Mouse (Mus musculus) megakaryocyte, embryonic 14.5 days (primary cell): ENCODE measurements around the gene Hdac4. TPM values are rescaled to one million over a fixed set of nuclear protein-coding genes. Genes with fewer than 3 reads are reported as not detected.

Experiments
- H3K27me3 ChIP-seq: replicated peaks from 2 replicates; pipeline ENCODE3; 2012; ENCODE audit warnings: inconsistent platforms
- H3K36me3 ChIP-seq: replicated peaks from 2 replicates; pipeline ENCODE3; 2012; ENCODE audit warnings: low read length, inconsistent platforms, mixed read lengths
- H3K4me1 ChIP-seq: 2 replicates; pipeline ENCODE4 v1.6.1; 2012; ENCODE audit warnings: inconsistent platforms
- H3K4me3 ChIP-seq: replicated peaks from 2 replicates; pipeline ENCODE3; 2012; ENCODE audit warnings: moderate library complexity, mild to moderate bottlenecking, inconsistent platforms
- H3K9me3 ChIP-seq: 2 replicates; pipeline ENCODE4 v1.6.1; 2012; ENCODE audit warnings: inconsistent platforms
- FLI1 ChIP-seq: IDR thresholded peaks from 2 replicates; pipeline ENCODE4 v1.6.1; 2012; ENCODE audit warnings: low read length, inconsistent platforms, mixed read lengths
- GATA1 ChIP-seq: IDR thresholded peaks from 3 replicates; pipeline ENCODE4 v1.6.1; 2012; ENCODE audit warnings: mixed read lengths, low read length, inconsistent platforms, borderline replicate concordance
- polyA plus RNA-seq: library from polyadenylated mRNA; stranded (reverse); fragments of >175 nt; gene quantifications from 2 replicates; pipeline ENCODE4 v1.2.3, GENCODE M21; 2012; ENCODE audit warnings: low replicate concordance; ENCODE audit not compliant: insufficient read depth

Hdac4 gene
- polyA plus RNA-seq, 1 experiment = 3.6 TPM

DNA sequence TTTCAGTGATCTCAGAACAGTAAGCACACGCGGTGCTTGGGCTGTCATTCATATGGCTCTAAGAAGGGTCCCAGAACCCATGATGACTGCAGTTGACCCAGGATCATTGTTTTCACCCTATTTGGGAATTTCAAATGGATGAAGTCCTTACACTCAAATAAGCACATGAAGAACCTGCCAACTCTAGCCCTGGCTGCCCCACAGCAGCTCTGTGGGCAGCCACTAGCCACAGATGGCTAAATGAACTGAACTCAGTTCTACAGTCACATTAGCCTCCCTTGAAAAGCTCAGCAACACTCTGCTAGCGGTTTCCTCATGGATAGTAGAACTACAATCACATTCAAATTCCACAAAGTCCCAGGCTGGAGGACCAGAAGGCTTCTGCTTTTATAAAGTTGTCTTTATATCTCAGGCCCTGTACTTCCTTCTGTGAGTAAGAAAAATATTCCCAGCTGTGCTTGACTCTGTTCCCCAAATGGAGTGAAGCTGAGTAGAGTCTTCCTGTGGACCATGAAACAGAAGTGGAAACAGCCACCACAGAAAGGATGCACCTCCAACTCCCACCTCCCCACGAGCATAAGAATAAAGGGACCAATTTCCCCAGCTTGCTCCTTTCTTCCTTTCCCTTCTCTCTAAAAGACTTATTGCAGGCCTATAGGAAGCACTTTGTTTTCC is 88.9 kb downstream of the Hdac4 start:
- TF ChIP-seq FLI1 (no peak), GATA1 (no peak)
- Histone ChIP-seq H3K4me3 (no peak overlapping the region), H3K36me3 (peaks cover 8% of the 10 kb centered on the region), H3K27me3 (no peaks in the 10 kb centered on the region), H3K4me1 (peaks cover 100% of the 10 kb centered on the region), H3K9me3 (no peaks in the 10 kb centered on the region)

GRCm38 (mm10) chr1:92104718-92105117 is 90.8 kb downstream of the Hdac4 start:
- no peak for TF ChIP-seq FLI1
- TF ChIP-seq GATA1 = no peak
- Histone ChIP-seq H3K9me3 (no peaks in the 10 kb centered on the region), H3K36me3 (peaks cover 8% of the 10 kb centered on the region), H3K4me1 (peaks cover 91% of the 10 kb centered on the region), H3K4me3 (peak overlapping the region; percentile 71), H3K27me3 (no peaks in the 10 kb centered on the region)

- Histone ChIP-seq H3K4me3 (no peak overlapping the region), H3K9me3 (no peaks in the 10 kb centered on the region), H3K36me3 (peaks cover 8% of the 10 kb centered on the region), H3K4me1 (peaks cover 91% of the 10 kb centered on the region), H3K27me3 (no peaks in the 10 kb centered on the region)
- TF ChIP-seq GATA1 (no peak), FLI1 (no peak)
Measured at GRCm38 (mm10) chr1:92103971-92104370, 91.5 kb downstream of the Hdac4 start.

DNA sequence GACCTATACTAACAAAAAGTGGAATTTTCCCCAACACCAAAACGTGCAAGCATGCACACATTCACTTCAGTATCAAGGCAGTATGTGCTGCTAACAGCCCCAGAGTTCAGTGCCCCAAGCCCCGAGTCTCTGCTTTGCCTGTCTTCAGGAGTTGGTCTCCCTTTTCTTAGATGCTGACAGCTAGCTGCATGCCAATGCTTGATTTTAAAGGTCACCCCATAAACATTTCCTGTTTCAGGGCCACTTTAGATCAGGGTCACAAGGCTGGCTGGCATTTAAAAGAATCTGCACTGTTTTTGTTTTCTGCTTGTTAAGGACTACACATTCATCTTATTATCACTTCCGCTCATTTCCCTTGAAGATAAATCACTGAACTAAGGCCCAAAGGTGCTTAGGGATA is 92.1 kb downstream of the Hdac4 start:
- H3K4me1 ChIP-seq = peaks cover 89% of the 10 kb centered on the region

DNA sequence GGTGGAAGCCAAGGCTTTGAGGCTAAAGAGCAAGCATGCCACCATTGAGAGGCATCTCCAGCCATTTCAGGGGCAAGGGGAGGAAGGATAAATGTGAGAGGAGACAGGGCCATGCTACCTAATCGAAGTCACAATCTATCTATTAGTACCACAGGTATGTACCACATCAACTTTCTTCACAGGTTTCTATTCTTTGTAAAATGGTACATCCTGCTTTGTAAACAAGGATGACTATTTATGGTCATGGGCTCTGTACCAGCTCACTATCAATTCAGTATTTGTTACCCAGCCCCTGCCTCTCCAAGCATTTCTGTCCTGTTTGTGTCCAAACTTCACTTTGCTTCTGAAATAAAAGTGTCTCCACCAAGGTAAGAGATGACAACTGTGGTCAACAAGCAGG is 92.7 kb downstream of the Hdac4 start:
- Histone ChIP-seq H3K36me3 (no peaks in the 10 kb centered on the region), H3K4me1 (peaks cover 87% of the 10 kb centered on the region), H3K27me3 (no peaks in the 10 kb centered on the region), H3K9me3 (no peaks in the 10 kb centered on the region), H3K4me3 (no peak overlapping the region)
- TF ChIP-seq FLI1 (no peak), GATA1 (no peak)

More for the DNA sequence above, 92.1 kb downstream of the Hdac4 start:
- no peaks in the 10 kb centered on the region for H3K27me3 ChIP-seq
- no peaks in the 10 kb centered on the region for H3K9me3 ChIP-seq
- H3K36me3 ChIP-seq = peaks cover 5% of the 10 kb centered on the region
- no peak overlapping the region for H3K4me3 ChIP-seq
- TF ChIP-seq GATA1 = no peak
- no peak for TF ChIP-seq FLI1

DNA sequence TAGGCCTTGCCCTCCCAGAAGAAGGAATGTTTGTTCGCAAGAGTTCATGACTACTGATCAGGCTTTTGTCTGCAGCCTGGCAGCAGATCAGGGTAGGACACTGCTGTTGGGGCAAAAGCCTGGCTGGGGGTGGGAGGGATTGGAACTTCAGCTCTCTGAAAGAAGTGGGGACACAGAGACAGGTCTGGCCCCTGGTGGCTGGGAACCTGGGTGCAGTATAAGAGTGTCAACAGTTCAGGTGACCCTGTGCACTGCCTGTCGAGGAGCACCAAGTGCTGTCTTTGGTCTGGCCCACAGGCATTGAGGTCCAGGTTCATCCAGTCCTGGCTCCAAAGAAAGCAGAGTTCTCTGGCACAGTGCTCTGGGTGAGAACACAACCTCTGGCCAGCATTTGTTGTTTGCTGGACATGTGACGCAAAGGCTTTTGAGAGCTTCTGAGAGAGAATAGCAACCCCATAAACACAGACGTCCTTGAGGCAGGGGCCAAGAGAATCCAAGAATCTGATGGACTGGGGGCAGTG is 95.1 kb downstream of the Hdac4 start:
- Histone ChIP-seq H3K4me1 (peaks cover 68% of the 10 kb centered on the region), H3K4me3 (no peak overlapping the region), H3K36me3 (no peaks in the 10 kb centered on the region), H3K27me3 (no peaks in the 10 kb centered on the region), H3K9me3 (no peaks in the 10 kb centered on the region)
- TF ChIP-seq GATA1 = no peak
- TF ChIP-seq FLI1 = no peak

DNA sequence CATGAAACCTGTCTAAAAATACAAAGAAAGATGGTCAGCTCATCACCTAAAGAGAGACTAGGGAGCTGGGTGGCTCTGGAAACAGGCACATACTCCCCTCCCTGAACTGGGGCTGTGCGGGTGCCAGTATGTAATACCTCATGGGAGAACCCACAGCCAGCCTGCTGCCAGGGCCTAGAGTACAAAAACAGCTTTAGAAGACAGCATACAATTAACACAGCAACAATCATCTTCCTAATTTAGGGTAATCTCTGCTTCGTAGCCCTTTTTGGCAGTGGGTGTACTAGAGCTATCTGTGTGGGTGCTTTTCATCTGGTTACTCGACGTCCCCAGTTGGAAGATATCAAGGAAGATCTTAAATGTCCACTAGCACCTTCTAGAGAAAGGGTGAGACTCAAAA is 95.5 kb downstream of the Hdac4 start:
- Histone ChIP-seq H3K4me3 (no peak overlapping the region), H3K4me1 (peaks cover 63% of the 10 kb centered on the region), H3K36me3 (no peaks in the 10 kb centered on the region), H3K27me3 (no peaks in the 10 kb centered on the region), H3K9me3 (no peaks in the 10 kb centered on the region)
- TF ChIP-seq FLI1 (no peak), GATA1 (no peak)

DNA sequence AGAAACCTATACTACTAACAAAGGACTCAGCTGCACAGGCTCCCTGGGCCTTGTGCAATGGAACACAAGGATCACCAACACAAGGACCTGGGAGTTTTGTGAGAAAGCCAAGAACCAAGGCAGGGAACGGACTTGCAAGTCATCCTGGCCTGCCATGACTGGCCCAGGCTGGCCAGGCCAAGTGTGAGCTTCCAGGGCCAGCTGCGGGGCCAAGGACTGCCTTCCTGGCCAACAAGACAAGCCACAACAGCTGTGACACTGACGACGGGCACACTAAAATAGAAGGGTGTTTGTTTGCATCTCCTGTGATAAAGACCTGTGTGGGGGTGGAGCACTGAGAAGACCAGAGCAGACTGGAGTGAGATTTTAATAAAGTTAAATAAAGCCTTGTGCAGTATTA is 96.0 kb downstream of the Hdac4 start:
- no peak for TF ChIP-seq FLI1
- TF ChIP-seq GATA1 = no peak
- H3K9me3 ChIP-seq = no peaks in the 10 kb centered on the region
- no peaks in the 10 kb centered on the region for H3K27me3 ChIP-seq
- no peaks in the 10 kb centered on the region for H3K36me3 ChIP-seq
- peaks cover 58% of the 10 kb centered on the region for H3K4me1 ChIP-seq
- H3K4me3 ChIP-seq = peak overlapping the region; percentile 21

- H3K4me1 ChIP-seq = peaks cover 48% of the 10 kb centered on the region
- H3K36me3 ChIP-seq = no peaks in the 10 kb centered on the region
- H3K9me3 ChIP-seq = no peaks in the 10 kb centered on the region
- no peaks in the 10 kb centered on the region for H3K27me3 ChIP-seq
- no peak for TF ChIP-seq GATA1
- no peak for TF ChIP-seq FLI1
- H3K4me3 ChIP-seq = no peak overlapping the region
Measured at GRCm38 (mm10) chr1:92098456-92098855, 97.0 kb downstream of the Hdac4 start.

DNA sequence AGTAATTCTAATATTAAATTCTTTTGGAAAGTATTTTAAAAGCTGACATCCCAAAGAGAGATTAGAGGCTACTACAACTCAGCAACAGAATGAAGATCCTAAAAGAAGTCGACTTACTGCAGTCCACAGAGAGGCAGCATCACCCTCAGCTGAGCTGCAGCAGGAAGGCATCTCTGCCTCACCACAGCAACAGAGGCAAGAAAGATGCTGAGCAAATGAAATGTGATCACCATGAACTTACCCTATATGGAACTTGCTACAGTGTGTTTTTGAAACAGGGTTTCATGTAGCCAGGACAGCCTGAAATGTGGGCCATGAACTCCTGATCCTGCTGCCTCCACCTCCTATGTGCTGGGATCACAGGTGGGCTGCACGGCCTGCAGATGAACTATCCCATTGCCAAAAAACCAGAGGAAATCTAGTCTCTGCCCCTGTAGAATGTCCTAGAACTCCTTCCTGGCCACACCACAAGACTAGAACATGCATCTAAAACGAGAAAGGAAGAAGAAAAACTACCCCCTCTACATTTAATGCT is 98.4 kb downstream of the Hdac4 start:
- H3K27me3 ChIP-seq = no peaks in the 10 kb centered on the region
- no peaks in the 10 kb centered on the region for H3K36me3 ChIP-seq
- peaks cover 34% of the 10 kb centered on the region for H3K4me1 ChIP-seq
- H3K9me3 ChIP-seq = no peaks in the 10 kb centered on the region
- no peak overlapping the region for H3K4me3 ChIP-seq
- TF ChIP-seq FLI1 (no peak), GATA1 (no peak)

DNA sequence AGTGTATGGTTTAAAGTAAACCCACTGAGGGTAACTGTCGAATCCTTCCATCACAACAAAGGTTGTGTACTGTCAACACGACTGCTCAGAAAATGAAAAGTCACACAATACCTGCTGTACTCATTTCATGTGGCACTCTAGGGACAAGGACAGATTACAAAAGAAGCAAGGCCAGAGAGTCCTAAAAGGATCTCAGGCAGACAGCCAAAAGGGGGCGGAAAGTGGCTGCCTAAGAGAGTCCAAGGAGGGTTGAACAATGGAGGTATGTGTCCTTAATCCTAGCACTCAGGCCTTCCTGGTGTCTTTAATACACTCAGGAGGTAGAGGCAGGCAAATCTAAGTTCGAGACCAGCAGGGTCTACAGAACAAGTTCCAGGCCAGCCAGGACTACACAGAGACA is 103.2 kb downstream of the Hdac4 start:
- peaks cover 3% of the 10 kb centered on the region for H3K36me3 ChIP-seq
- TF ChIP-seq GATA1 (no peak), FLI1 (no peak)
- peaks cover 20% of the 10 kb centered on the region for H3K27me3 ChIP-seq
- peaks cover 32% of the 10 kb centered on the region for H3K4me1 ChIP-seq
- H3K4me3 ChIP-seq = no peak overlapping the region
- no peaks in the 10 kb centered on the region for H3K9me3 ChIP-seq
